Mouse (Mus musculus) liver, embryonic 14.5 days (tissue): ENCODE results near the gene Kcnj10. TPM values are rescaled to one million over a fixed set of nuclear protein-coding genes. Genes with fewer than 3 reads are reported as not detected.

Experiments used
- ATAC-seq: fragments of 200-750 bp; cut with Nextera tagmentation; 2 replicates; pipeline ENCODE4 v1.8.0; 2017; ENCODE audit warnings: moderate number of reproducible peaks, mild to moderate bottlenecking, moderate library complexity; ENCODE audit not compliant: insufficient read depth
- DNase-seq, 3 experiments: peaks; one replicate each; pipeline ENCODE4 v3.0.0-alpha.2; 2012 to 2013; ENCODE audit warnings: low read depth in 3 of 3, low spot score in 3 of 3
- H3K27ac ChIP-seq: fragments of 300-500 bp; sonication (generic); 2 replicates; pipeline ENCODE4 v1.5.1; 2014; ENCODE audit warnings: moderate library complexity, mild to moderate bottlenecking, control low read depth, inconsistent platforms
- H3K27me3 ChIP-seq: fragments of 300-500 bp; sonication (generic); 2 replicates; pipeline ENCODE4 v1.6.1; 2014; ENCODE audit warnings: mild to moderate bottlenecking, low read length, moderate library complexity; ENCODE audit not compliant: control insufficient read depth, insufficient read depth
- H3K36me3 ChIP-seq: fragments of 300-500 bp; sonication (generic); replicated peaks from 2 replicates; pipeline ENCODE4 v1.6.1; 2014; ENCODE audit warnings: low read depth; ENCODE audit not compliant: control insufficient read depth, insufficient read depth
- H3K4me1 ChIP-seq, 2 experiments: fragments of 200-500 bp in 1 of 2; fragments of 300-500 bp in 1 of 2; sonication (generic) in 1 of 2; replicated peaks; 2 replicates each; pipeline ENCODE4 v1.6.1; 2012 to 2014; ENCODE audit warnings: antibody characterized with exemption in 1 of 2, inconsistent platforms in 1 of 2, low read length in 1 of 2; ENCODE audit not compliant: control insufficient read depth in 2 of 2, insufficient read depth in 2 of 2
- H3K4me2 ChIP-seq: fragments of 300-500 bp; sonication (generic); 2 replicates; pipeline ENCODE4 v1.6.1; 2014; ENCODE audit warnings: low read depth, mild to moderate bottlenecking, control low read depth, moderate library complexity
- H3K4me3 ChIP-seq, 2 experiments: fragments of 200-500 bp in 1 of 2; fragments of 300-500 bp in 1 of 2; sonication (generic) in 1 of 2; 2 replicates each; pipeline ENCODE4 v1.5.1; 2012 to 2014; ENCODE audit warnings: low read depth in 2 of 2, low read length in 2 of 2, mild to moderate bottlenecking in 2 of 2, control low read depth in 1 of 2, inconsistent platforms in 1 of 2, moderate library complexity in 1 of 2; ENCODE audit not compliant: insufficient read depth in 1 of 2
- H3K9ac ChIP-seq: fragments of 300-500 bp; sonication (generic); replicated peaks from 2 replicates; pipeline ENCODE4 v1.6.1; 2014; ENCODE audit warnings: mild to moderate bottlenecking, control low read depth, moderate library complexity
- H3K9me3 ChIP-seq: fragments of 300-500 bp; sonication (generic); 2 replicates; pipeline ENCODE4 v1.6.1; 2016; ENCODE audit warnings: low read length, mixed read lengths; ENCODE audit not compliant: control insufficient read depth
- CTCF ChIP-seq: IDR thresholded peaks from 2 replicates; pipeline ENCODE4 v1.5.1; 2016; ENCODE audit warnings: antibody characterized with exemption, low read depth, control low read depth
- EP300 ChIP-seq: IDR thresholded peaks from 2 replicates; pipeline ENCODE4 v1.6.1; 2016; ENCODE audit warnings: antibody characterized with exemption, low read depth
- WGBS: fragments of 180-500 bp; shearing (Covaris S2); extraction: QIAGEN DNeasy Blood & Tissue Kit; methylation state at CpG from one replicate; pipeline ENCODE4 v1.1.7; 2014; ENCODE audit not compliant: insufficient replicate concordance; 5-methylcytosine and 5-hydroxymethylcytosine counted together
- polyA plus RNA-seq, 2 experiments: library from polyadenylated mRNA; depleted of rRNA in 1 of 2; stranded (reverse) in 1 of 2; unstranded in 1 of 2; fragments of >200 nt; fragmentation: Nextera tagmentation in 1 of 2; extraction: Ambion mirVana in 1 of 2; gene quantifications; 2 replicates each; pipeline versions ENCODE4 v1.2.1 to v1.2.3; 2012 to 2014

Gene Kcnj10
- polyA plus RNA-seq, 2 experiments: 0.04 to 0.17 TPM

DNA sequence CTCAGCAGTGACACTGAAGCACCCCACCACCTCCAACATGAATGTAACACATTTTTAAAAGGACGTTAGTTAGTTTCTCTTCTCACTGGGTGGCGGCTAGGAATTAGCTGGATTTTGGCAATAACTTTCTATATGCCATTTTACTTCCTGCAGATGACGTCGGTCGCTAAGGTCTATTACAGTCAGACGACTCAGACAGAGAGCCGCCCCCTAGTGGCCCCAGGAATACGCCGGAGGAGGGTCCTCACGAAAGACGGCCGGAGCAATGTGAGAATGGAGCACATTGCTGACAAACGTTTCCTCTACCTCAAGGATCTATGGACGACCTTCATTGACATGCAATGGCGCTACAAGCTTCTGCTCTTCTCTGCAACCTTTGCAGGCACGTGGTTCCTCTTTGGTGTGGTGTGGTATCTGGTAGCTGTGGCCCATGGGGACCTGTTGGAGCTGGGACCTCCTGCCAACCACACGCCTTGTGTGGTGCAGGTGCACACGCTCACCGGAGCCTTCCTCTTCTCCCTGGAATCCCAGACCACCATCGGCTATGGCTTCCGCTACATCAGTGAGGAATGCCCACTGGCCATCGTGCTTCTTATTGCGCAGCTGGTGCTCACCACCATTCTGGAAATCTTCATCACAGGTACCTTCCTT is 27.9 kb downstream of the Kcnj10 start:
- peak overlapping the region; percentile 28 for H3K4me2 ChIP-seq
- no peak for DNase-seq
- no peak overlapping the region for H3K9ac ChIP-seq
- H3K36me3 ChIP-seq: no peaks in the 10 kb centered on the region
- WGBS: 32% methylated on average over 23 of the region's 23 CpGs
- H3K4me3 ChIP-seq: no peak overlapping the region; a peak in 1 of 4 replicates
- H3K27ac ChIP-seq: no peak overlapping the region
- H3K27me3 ChIP-seq: no peaks in the 10 kb centered on the region
- H3K9me3 ChIP-seq: no peaks in the 10 kb centered on the region
- TF ChIP-seq EP300: no peak
- TF ChIP-seq CTCF: peak; percentile 69
- H3K4me1 ChIP-seq: peaks cover 0 to 5% of the 10 kb centered on the region in 2 experiments; a peak in 1 of 4 replicates
- ATAC-seq: no peak

GRCm38 (mm10) chr1:172376198-172376667 is 35.2 kb downstream of the Kcnj10 start, which contains the start of gene Pigm:
Gene Pigm, plus strand, starts transcription at chr1:172376546.
- peak; percentile 98 for ATAC-seq
- WGBS: under 1% methylated on average over 38 of the region's 39 CpGs
- peak within 1 kb of the TSS; percentile 79 for H3K9ac ChIP-seq
- H3K9me3 ChIP-seq: no peaks in the 10 kb centered on the region
- H3K4me1 ChIP-seq: peaks cover 11 to 13% of the 10 kb centered on the region in 2 experiments
- peak within 1 kb of the TSS; percentile 84 to 85 for H3K4me3 ChIP-seq
- H3K4me2 ChIP-seq: peak within 1 kb of the TSS; percentile 75
- H3K36me3 ChIP-seq: peaks cover 5% of the 10 kb centered on the region; the same call in 1 of the 2 replicates
- peak within 1 kb of the TSS; percentile 87 for H3K27ac ChIP-seq
- TF ChIP-seq CTCF: no peak
- TF ChIP-seq EP300: no peak; the same call in 1 of the 2 replicates
- DNase-seq: peak; percentile 97
- H3K27me3 ChIP-seq: no peaks in the 10 kb centered on the region

DNA sequence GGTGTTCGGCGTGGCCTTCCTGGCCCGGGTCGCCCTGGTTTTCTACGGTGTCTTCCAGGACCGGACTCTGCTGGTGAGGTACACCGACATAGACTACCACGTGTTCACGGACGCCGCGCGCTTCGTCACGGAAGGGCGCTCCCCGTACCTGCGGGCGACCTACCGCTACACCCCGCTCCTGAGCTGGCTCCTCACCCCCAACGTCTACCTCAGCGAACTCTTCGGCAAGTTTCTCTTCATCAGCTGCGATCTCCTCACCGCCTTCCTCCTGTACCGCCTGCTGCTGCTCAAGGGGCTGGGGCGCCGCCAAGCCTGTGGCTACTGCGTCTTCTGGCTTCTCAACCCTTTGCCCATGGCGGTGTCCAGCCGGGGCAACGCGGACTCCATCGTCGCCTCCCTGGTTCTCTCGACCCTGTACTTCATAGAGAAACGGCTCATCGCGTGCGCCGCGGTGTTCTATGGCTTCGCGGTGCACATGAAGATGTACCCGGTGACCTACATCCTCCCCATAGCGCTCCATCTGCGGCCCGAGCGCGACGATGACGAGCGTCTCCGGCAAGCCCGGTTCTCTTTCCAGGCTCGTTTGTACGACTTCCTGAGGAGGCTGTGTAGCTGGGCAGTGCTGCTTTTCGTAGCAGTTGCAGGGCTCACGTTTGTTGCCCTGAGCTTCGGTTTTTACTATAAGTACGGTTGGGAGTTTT is 35.9 kb downstream of the Kcnj10 start:
- H3K4me1 ChIP-seq: peaks cover 11 to 13% of the 10 kb centered on the region in 2 experiments
- TF ChIP-seq CTCF: no peak
- TF ChIP-seq EP300: no peak
- H3K27me3 ChIP-seq: no peaks in the 10 kb centered on the region
- peak overlapping the region; percentile 75 for H3K4me2 ChIP-seq
- peak overlapping the region; percentile 79 to 84 for H3K4me3 ChIP-seq
- no peak for DNase-seq
- H3K27ac ChIP-seq: peak overlapping the region; percentile 12
- WGBS: 1% methylated on average over 61 of the region's 62 CpGs
- ATAC-seq: peak; percentile 61
- peak overlapping the region; percentile 69 for H3K9ac ChIP-seq
- peaks cover 5% of the 10 kb centered on the region; the same call in 1 of the 2 replicates for H3K36me3 ChIP-seq
- no peaks in the 10 kb centered on the region for H3K9me3 ChIP-seq

- WGBS: 81% methylated on average over 10 of the region's 10 CpGs
- H3K27ac ChIP-seq: no peak overlapping the region
- peaks cover 5% of the 10 kb centered on the region; the same call in 1 of the 2 replicates for H3K36me3 ChIP-seq
- no peak for DNase-seq
- peaks cover 11 to 13% of the 10 kb centered on the region in 2 experiments for H3K4me1 ChIP-seq
- H3K27me3 ChIP-seq: no peaks in the 10 kb centered on the region
- no peak for ATAC-seq
- H3K4me3 ChIP-seq: no peak overlapping the region
- no peak overlapping the region for H3K9ac ChIP-seq
- H3K4me2 ChIP-seq: no peak overlapping the region
- H3K9me3 ChIP-seq: no peaks in the 10 kb centered on the region
- TF ChIP-seq EP300 (no peak), CTCF (no peak)
Observed at GRCm38 (mm10) chr1:172380066-172380465, 39.1 kb downstream of the Kcnj10 start.

DNA sequence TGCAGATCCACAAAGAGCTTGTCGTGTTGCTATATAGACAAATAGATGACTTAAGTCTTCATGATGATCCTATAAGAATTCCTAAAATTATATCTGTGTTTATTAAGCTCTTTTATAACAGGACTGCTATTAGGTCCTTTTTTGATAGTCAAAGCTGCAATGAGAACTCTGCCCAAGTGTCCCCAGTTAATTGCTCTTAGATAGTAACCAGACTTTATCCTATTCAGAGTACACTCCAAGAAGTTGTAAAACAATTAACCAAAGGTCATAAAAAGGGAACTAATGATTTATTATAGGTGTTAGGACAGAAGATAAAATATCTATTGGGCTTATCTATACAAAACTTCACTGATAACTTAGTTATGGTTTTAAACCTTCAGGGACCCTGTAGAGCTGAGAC is 41.1 kb downstream of the Kcnj10 start:
- 87% methylated on average over 1 of the region's 1 CpGs for WGBS
- no peak overlapping the region for H3K4me2 ChIP-seq
- DNase-seq (no peak), ATAC-seq (no peak)
- no peak for TF ChIP-seq CTCF
- no peak for TF ChIP-seq EP300
- peaks cover 5% of the 10 kb centered on the region; the same call in 1 of the 2 replicates for H3K36me3 ChIP-seq
- peaks cover 8 to 11% of the 10 kb centered on the region in 2 experiments for H3K4me1 ChIP-seq
- H3K9me3 ChIP-seq: no peaks in the 10 kb centered on the region
- no peak overlapping the region for H3K27ac ChIP-seq
- no peak overlapping the region for H3K9ac ChIP-seq
- H3K4me3 ChIP-seq: no peak overlapping the region
- H3K27me3 ChIP-seq: no peaks in the 10 kb centered on the region
